Mouse (Mus musculus): ENCODE results near the gene Gpsm3.

DNA sequence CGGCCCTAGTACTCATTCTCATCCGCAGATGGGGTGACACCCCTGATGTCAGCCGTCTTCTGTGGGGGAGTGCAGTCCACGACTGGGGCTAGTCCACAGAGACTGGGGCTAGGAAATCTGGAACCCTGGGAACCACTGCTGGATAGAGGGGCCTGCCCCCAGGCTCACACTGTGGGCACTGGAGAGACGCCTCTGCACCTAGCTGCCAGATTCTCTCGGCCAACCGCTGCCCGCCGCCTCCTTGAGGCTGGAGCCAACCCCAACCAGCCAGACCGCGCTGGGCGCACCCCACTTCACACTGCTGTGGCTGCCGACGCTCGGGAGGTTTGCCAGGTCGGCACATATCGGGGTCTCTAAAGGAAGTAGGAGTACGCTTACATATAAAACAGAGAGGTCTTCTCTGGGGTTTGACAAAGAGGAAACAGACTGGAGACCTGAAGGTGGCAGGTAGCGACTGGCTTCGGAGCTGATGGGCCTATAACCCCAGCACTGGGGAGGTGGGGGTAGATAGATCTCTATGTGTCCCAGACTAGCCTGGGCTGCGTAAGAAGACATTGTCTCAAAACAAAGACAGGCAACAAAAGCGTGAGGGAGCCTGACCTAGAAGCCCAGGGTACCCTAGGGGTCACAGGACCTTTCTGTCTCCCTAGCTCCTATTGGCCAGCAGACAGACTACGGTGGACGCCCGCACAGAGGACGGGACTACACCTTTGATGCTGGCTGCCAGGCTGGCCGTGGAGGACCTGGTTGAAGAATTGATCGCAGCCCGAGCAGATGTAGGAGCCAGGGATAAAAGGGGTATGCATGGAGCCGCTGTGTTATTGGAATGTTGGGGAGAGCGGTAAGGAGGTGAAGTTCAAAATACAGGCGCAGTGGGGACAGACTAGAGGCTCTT is 3.5 kb upstream of the Gpsm3 start:
- TF ChIP-seq CTCF (IDR thresholded peaks at IDR 0.05; ENCODE audit: low read depth), result no peak
- no peak for TF ChIP-seq EP300 (IDR thresholded peaks at IDR 0.05; ENCODE audit: low read depth)

Data from heart, postnatal 0 days (tissue).